Mouse (Mus musculus): ENCODE results near the gene Dctn2.

DNA sequence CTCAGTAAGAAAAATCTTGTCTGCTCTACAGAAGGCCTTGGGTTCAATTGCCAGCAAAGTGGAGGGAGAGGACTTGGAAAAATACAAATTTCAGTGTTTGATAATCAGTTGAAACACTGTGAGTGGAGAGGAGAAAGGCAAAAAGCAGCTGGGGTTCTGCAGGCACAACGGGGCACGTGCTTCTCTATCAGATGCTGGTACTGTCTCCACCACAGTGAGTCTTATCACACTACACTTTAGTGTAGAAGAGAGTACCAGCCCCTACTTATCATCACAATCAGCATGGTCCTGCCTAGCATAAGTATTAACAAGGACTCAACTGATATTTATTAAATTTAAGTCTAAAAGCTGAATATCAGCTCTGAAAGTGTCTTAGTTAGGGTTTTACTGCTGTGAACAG, 51.1 kb downstream of the Dctn2 start:
- no peak for TF ChIP-seq CTCF (IDR thresholded peaks at IDR 0.05; ENCODE audit: low read depth, low read length)
- no peak for TF ChIP-seq POLR2A (IDR thresholded peaks at IDR 0.05; ENCODE audit: extremely low read depth, insufficient read depth, low read length)

All from liver, adult 2 months (tissue).